Mouse (Mus musculus) stomach, embryonic 14.5 days (tissue): ENCODE measurements around the gene Tmem266. TPM values are rescaled to one million over a fixed set of nuclear protein-coding genes. Genes with fewer than 3 reads are reported as not detected.

Experiments used
- ATAC-seq: fragments of 200-750 bp; cut with Nextera tagmentation; 2 replicates; pipeline ENCODE4 v1.8.0; 2017; ENCODE audit warnings: low read depth, moderate TSS enrichment; ENCODE audit not compliant: insufficient number of reproducible peaks, insufficient read depth, low FRiP score
- H3K27ac ChIP-seq: fragments of 300-500 bp; sonication (generic); 2 replicates; pipeline ENCODE4 v1.5.1; 2014; ENCODE audit warnings: mild to moderate bottlenecking, low read length, moderate library complexity, mixed read lengths
- H3K27me3 ChIP-seq: fragments of 300-500 bp; sonication (generic); 2 replicates; pipeline ENCODE4 v1.6.1; 2014; ENCODE audit warnings: low read length, control low read depth, mixed read lengths; ENCODE audit not compliant: control insufficient read depth, insufficient read depth
- H3K36me3 ChIP-seq: fragments of 300-500 bp; sonication (generic); 2 replicates; pipeline ENCODE4 v1.6.1; 2014; ENCODE audit warnings: mild to moderate bottlenecking, control low read depth, low read length, moderate library complexity, mixed read lengths; ENCODE audit not compliant: control insufficient read depth, insufficient read depth
- H3K4me1 ChIP-seq: fragments of 300-500 bp; sonication (generic); 2 replicates; pipeline ENCODE4 v1.6.1; 2014; ENCODE audit warnings: low read length, control low read depth, mixed read lengths; ENCODE audit not compliant: control insufficient read depth, insufficient read depth
- H3K4me2 ChIP-seq: fragments of 300-500 bp; sonication (generic); replicated peaks from 2 replicates; pipeline ENCODE4 v1.6.1; 2014; ENCODE audit warnings: low read depth, low read length, control low read depth
- H3K4me3 ChIP-seq: fragments of 300-500 bp; sonication (generic); 2 replicates; pipeline ENCODE4 v1.5.1; 2014; ENCODE audit warnings: low read depth, low read length, control low read depth
- H3K9ac ChIP-seq: fragments of 300-500 bp; sonication (generic); replicated peaks from 2 replicates; pipeline ENCODE4 v1.6.1; 2014; ENCODE audit warnings: low read depth, mild to moderate bottlenecking, control low read depth, low read length, moderate library complexity, mixed read lengths
- H3K9me3 ChIP-seq: fragments of 300-500 bp; sonication (generic); 2 replicates; pipeline ENCODE4 v1.6.1; 2016; ENCODE audit warnings: low read depth, low read length, control low read depth; ENCODE audit not compliant: control insufficient read depth
- WGBS: fragments of 180-500 bp; shearing (Covaris S2); extraction: QIAGEN DNeasy Blood & Tissue Kit; methylation state at CpG from one replicate; pipeline ENCODE4 v1.1.7; 2014; 5-methylcytosine and 5-hydroxymethylcytosine counted together
- polyA plus RNA-seq: library from polyadenylated mRNA; unstranded; fragments of >200 nt; fragmentation: Nextera tagmentation; extraction: Ambion mirVana; gene quantifications from 2 replicates; pipeline ENCODE4 v1.2.1, GENCODE M21; 2014

The Tmem266 gene
- polyA plus RNA-seq, 1 experiment from 2014 or later, result 0.62 TPM

- peaks cover 8% of the 10 kb centered on the region for H3K36me3 ChIP-seq
- 50% methylated on average over 1 of the region's 1 CpGs for WGBS
- ATAC-seq, result no peak
- no peaks in the 10 kb centered on the region for H3K9me3 ChIP-seq
- no peaks in the 10 kb centered on the region for H3K27me3 ChIP-seq
- H3K4me2 ChIP-seq, result no peak overlapping the region
- no peak overlapping the region for H3K4me3 ChIP-seq
- no peak overlapping the region for H3K9ac ChIP-seq
- H3K27ac ChIP-seq, result no peak overlapping the region
- H3K4me1 ChIP-seq, result no peaks in the 10 kb centered on the region
Observed at GRCm38 (mm10) chr9:55468397-55468796, 141.7 kb downstream of the Tmem266 start.

DNA sequence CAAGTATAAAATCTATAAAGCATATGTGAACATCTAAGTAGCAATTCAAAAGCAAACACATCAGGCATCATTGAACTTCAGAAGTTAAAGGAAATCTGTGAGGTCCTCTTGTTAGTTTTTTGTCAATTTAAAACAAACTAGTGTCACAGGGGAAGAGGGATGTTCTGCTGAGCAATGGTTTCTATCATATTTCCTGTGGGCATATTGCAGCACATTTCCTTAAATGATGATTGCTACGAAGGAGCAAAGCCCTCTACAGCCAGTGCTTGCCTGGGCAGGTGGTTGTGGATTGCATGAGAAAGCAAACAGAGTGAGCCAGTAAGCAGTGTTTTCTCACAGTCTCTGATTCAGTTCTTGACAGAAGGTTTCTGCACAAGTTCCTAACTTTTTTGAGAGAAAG, 149.4 kb downstream of the Tmem266 start:
- Histone ChIP-seq H3K4me3 (no peak overlapping the region), H3K9ac (no peak overlapping the region), H3K27ac (no peak overlapping the region), H3K4me2 (no peak overlapping the region), H3K9me3 (no peaks in the 10 kb centered on the region), H3K27me3 (no peaks in the 10 kb centered on the region), H3K4me1 (no peaks in the 10 kb centered on the region), H3K36me3 (peaks cover 6% of the 10 kb centered on the region; the same call in 1 of the 2 replicates)
- ATAC-seq, result no peak
- WGBS, result 62% methylated on average over 1 of the region's 1 CpGs

DNA sequence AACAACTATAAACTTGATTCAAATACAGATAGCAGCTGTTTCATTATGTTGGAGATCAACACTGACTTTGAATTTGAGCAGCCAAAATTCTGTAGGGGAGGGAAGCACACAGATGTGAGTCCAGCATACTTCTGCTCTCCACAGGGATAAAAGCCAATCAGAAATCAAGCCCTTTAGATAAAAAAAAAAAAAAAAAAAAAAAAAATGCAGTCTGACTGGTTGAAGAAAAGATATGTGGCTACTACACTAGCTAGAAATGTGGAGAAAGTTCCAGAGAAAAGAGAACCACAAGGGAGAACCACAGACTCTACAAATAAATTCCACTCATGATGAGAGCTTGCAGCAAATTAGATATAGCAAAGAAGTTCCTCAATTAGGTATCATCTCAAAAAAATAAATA, 152.0 kb downstream of the Tmem266 start:
- no peaks in the 10 kb centered on the region for H3K27me3 ChIP-seq
- H3K9ac ChIP-seq, result no peak overlapping the region
- H3K27ac ChIP-seq, result no peak overlapping the region
- no peak for ATAC-seq
- peaks cover 10% of the 10 kb centered on the region; the same call in 1 of the 2 replicates for H3K36me3 ChIP-seq
- H3K9me3 ChIP-seq, result no peaks in the 10 kb centered on the region
- no peak overlapping the region for H3K4me2 ChIP-seq
- no peak overlapping the region for H3K4me3 ChIP-seq
- H3K4me1 ChIP-seq, result no peaks in the 10 kb centered on the region

DNA sequence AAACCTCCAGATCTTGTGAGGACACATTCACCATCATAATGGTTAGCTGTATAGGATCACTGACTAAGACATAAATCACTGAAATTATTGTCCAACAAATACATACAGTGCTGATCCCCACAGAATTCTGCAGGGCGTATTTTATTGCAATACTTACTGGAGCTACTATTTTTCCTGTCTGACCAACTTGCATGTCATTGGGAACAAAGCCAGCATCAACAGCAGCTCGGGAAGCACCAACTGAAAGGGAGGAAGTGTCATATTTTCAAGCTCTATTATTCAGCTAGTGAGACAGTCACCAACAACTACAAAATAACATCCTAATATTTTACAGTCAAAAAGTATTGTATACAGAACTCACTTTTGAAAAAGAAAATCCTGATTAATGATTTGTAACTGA, 155.4 kb downstream of the Tmem266 start:
- Histone ChIP-seq H3K27me3 (no peaks in the 10 kb centered on the region), H3K4me1 (no peaks in the 10 kb centered on the region), H3K9me3 (no peaks in the 10 kb centered on the region), H3K9ac (no peak overlapping the region), H3K4me2 (no peak overlapping the region), H3K4me3 (no peak overlapping the region), H3K27ac (no peak overlapping the region), H3K36me3 (peaks cover 10% of the 10 kb centered on the region; the same call in 1 of the 2 replicates)
- no peak for ATAC-seq
- 60% methylated on average over 2 of the region's 2 CpGs for WGBS

Other genes starting within 250 kb of the Tmem266 start
- gene Ube2q2, start 178.1 kb upstream of the Tmem266 start, polyA plus RNA-seq, result 24.8 and 35.2 TPM in 2 replicates
- gene Fbxo22, start 118.0 kb upstream of the Tmem266 start, polyA plus RNA-seq, result 60.0 and 63.5 TPM in 2 replicates
- 1.1 and 2.0 TPM in 2 replicates for gene Nrg4, start 69 bp upstream of the Tmem266 start, polyA plus RNA-seq
- gene Etfa, start 185.3 kb downstream of the Tmem266 start, polyA plus RNA-seq, result 224 and 233 TPM in 2 replicates
- gene Isl2, start 211.8 kb downstream of the Tmem266 start, polyA plus RNA-seq, result 7.7 and 9.3 TPM in 2 replicates